Mouse (Mus musculus): Measurements from ENCODE around the gene Crybg2.

- TF ChIP-seq CTCF (conservative IDR thresholded peaks at IDR 0.05; ENCODE audit: low read length) (no peak), NANOG (IDR thresholded peaks at IDR 0.05; ENCODE audit: borderline replicate concordance, low read length) (no peak), POU5F1 (IDR thresholded peaks at IDR 0.05; ENCODE audit: borderline replicate concordance, low read length) (no peak)
Observed at GRCm38 (mm10) chr4:134041317-134042123, 19.1 kb upstream of the Crybg2 start.
